Mouse (Mus musculus): Measurements from ENCODE around the gene Igf2bp3.

The Igf2bp3 gene

GRCm38 (mm10) chr6:49136739-49137138, 78.0 kb downstream of the Igf2bp3 start:
- no peak for DNase-seq (ENCODE audit: low spot score in 2 of 2)

GRCm38 (mm10) chr6:49132352-49133090, 82.2 kb downstream of the Igf2bp3 start:
- no peak for DNase-seq (ENCODE audit: low spot score in 2 of 2)

- no peak for DNase-seq (ENCODE audit: low spot score in 2 of 2)
Observed at GRCm38 (mm10) chr6:49131855-49132254, 82.9 kb downstream of the Igf2bp3 start.

GRCm38 (mm10) chr6:49130328-49130727, 84.4 kb downstream of the Igf2bp3 start:
- DNase-seq (ENCODE audit: low spot score in 2 of 2) = no peak

DNA sequence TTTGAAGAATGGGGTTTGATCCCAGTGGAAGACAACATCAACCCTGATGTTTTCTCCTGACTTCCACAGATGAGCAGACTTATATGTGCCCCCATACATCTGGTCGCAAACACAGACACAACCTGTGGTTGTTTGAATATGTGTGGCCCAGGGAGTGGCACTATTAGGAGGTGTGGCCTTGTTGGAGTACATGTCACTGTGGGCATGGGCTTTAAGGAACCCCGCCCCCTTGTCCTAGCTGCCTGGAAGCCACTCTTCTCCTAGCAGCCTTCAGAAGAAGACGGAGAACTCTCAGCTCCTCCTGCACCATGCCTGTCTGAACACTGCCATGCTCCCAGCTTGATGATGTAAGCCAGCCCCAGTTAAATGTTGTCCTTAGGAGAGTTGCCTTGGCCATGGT, 94.4 kb downstream of the Igf2bp3 start:
- no peak for DNase-seq (ENCODE audit: low spot score in 2 of 2)

- peak; percentile 17 to 20 for DNase-seq (ENCODE audit: low spot score in 2 of 2)
Observed at GRCm38 (mm10) chr6:49119462-49120135, 95.2 kb downstream of the Igf2bp3 start.

- no peak for DNase-seq (ENCODE audit: low spot score in 2 of 2)
Observed at GRCm38 (mm10) chr6:49118446-49118845, 96.3 kb downstream of the Igf2bp3 start.

GRCm38 (mm10) chr6:49116241-49116640, 98.5 kb downstream of the Igf2bp3 start:
- DNase-seq (ENCODE audit: low spot score in 2 of 2) = no peak

- DNase-seq (ENCODE audit: low spot score in 2 of 2) = no peak
Observed at GRCm38 (mm10) chr6:49115550-49115949, 99.2 kb downstream of the Igf2bp3 start.

DNA sequence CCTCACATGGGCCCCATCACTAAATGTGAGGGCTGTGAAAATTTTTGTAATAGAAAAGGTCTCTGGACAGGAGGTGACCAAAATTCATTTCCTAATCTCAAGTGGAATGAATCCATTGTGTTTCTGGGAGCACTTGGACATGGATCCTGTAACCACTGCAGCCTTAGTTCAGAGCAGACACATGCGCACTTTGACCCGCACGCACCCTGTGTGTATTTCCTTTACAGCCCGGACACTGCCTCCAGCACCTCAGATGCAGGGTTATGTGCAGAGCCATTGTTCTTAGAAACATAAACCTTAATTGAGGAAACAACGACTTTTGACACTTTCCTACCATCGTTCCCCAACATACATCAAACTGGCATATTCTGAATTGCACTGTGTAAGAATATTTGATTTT, 100.3 kb downstream of the Igf2bp3 start:
- DNase-seq (ENCODE audit: low spot score in 2 of 2) = no peak

DNA sequence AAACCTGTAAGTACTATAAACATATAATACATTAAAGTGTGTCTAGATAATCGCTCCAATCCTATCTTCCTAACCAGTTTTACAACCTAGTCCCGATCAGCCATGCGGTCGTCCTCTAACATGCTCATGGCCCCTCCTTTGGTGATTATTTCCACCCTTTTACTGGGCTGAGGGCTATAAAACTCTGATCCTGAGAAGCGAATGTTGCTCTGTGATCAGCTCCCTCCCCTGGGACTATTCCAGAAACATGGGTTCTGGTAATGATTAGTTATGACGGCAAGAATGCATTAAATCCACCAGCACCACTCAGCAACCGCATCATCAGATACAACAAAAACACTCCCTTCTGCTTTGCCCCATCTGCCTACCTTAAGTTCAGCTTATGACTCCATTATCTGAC, 100.9 kb downstream of the Igf2bp3 start:
- DNase-seq (ENCODE audit: low spot score in 2 of 2) = no peak

- no peak for DNase-seq (ENCODE audit: low spot score in 2 of 2)
Observed at GRCm38 (mm10) chr6:49109196-49109595, 105.6 kb downstream of the Igf2bp3 start.

GRCm38 (mm10) chr6:49106746-49107500, 107.8 kb downstream of the Igf2bp3 start:
- no peak for DNase-seq (ENCODE audit: low spot score in 2 of 2)

- DNase-seq (ENCODE audit: low spot score in 2 of 2) = no peak
Observed at GRCm38 (mm10) chr6:49099086-49099485, 115.7 kb downstream of the Igf2bp3 start.

DNA sequence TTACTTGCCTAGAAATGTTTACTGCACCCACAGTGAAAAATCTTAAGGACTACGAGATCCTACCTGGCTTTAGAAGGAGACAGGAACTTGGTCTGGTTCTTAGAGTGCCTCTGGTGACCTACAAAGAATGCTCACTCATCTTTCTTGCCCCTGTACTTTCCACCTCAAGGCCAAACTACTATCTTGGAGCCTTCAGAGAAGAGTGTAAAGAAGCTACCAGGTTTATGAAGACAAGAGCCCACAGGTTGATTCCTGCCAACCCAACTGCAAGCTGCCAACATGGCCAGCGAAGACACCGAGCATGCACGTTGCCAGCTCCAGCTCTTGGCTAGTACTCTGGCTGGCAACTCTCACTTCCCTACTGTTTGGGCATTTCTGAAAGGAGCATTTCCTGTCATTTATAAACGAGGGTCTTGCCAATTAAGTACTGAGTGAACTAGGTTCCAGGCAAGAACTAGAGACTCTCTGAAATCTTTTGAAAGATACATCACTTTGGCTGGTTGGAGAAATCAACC, 117.1 kb downstream of the Igf2bp3 start:
- DNase-seq (ENCODE audit: low spot score in 2 of 2) = no peak

GRCm38 (mm10) chr6:49096933-49097461, 117.8 kb downstream of the Igf2bp3 start:
- no peak for DNase-seq (ENCODE audit: low spot score in 2 of 2)

- no peak for DNase-seq (ENCODE audit: low spot score in 2 of 2)
Observed at GRCm38 (mm10) chr6:49096421-49096820, 118.3 kb downstream of the Igf2bp3 start.

DNA sequence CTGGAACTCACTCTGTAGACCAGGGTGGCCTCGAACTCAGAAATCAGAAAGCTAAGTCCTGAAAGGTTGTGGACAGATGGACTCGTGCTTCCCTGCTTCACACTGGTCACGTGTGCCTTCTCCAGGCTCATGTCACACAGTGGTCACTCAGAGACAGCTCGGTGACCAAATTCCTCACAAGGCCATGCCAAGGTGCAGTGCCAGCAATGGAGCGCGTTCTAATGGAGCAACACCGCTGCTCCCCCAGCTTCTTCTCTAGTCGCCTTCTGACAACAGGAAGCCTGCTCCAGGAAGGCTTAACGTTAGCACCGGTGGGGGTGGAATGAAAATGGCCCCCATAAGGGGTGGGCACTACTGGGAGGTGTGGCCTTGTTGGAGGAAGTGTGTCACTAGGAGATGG, 119.8 kb downstream of the Igf2bp3 start:
- no peak for DNase-seq (ENCODE audit: low spot score in 2 of 2)

- no peak for DNase-seq (ENCODE audit: low spot score in 2 of 2)
Observed at GRCm38 (mm10) chr6:49083008-49083407, 131.7 kb downstream of the Igf2bp3 start.

DNA sequence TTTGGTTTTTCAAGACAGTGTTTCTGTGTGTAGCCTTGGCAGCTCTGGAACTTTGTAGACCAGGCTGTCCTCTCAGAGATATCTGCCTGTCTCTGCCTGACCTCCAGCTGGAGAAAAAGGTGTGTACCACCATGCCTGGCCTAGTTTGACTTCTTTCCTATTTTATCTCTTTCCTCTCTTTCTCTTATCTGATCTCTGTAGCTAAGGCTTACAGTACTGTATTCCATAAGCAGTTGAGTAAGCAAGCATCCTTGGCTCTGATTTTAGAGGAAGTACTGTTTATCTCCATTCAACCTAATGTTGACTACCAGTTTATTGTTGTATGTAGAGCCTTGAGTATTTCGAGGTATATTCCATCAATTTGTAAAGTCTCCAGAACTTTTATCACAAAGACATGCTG, 135.4 kb downstream of the Igf2bp3 start:
- no peak for DNase-seq (ENCODE audit: low spot score in 2 of 2)

- no peak for DNase-seq (ENCODE audit: low spot score in 2 of 2)
Observed at GRCm38 (mm10) chr6:49077894-49078293, 136.9 kb downstream of the Igf2bp3 start.

GRCm38 (mm10) chr6:49074117-49074490, 140.7 kb downstream of the Igf2bp3 start:
- peak; percentile 24 to 26 for DNase-seq (ENCODE audit: low spot score in 2 of 2)

All from thymus, postnatal 10 days (tissue).